Mouse (Mus musculus): Measurements from ENCODE around the gene Ifi205.
"Not testable (repeated sequence)": the region's sequence is repeated elsewhere in the genome, so short reads cannot be mapped to it uniquely, and the experiment has no call there.

Gene Ifi205

DNA sequence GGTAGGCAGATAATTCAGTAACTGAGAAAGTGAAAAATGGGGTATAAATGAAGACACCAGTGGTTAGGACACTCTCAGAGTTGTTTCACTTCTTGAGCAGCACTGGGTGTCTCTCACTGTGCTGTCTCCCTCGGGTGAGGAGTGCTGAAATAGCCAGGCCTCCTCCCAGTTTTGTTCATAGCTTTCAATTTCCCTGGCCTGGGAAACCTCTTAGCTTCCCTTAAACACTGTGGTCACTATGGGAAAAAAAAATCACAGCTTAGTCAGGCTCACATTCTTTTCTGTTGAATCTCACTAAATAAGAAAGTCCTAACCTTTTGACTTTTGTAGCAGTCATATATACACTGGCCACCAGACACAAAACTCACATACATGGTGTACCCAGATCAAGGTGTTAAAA is at the start of gene Ifi205:
Gene Ifi205 (minus strand): TSS at position 113 of the 400 bp plus-strand sequence.
- CTCF ChIA-PET, result no interaction called here

DNA sequence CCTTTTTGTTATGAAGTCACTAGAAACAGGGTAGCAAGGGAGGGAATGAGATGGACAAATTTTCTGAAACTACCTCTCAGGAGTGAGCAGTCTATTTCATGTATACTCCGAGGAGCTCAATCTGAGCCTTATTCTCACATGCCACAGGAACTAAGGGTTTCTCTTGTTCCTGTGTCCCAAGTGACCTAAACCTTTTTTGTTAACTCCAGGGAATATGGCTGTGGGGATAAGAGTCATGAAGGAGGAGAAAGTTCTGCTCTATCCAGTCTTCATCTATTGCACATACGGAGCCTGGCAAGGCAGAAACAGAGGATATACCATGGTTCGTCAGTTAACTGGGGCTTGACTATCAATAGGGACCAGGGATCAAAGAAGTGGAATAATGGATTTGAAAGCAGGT is 34.7 kb upstream of the Ifi205 start, which contains the start of gene Olfr430:
Gene Olfr430 (plus strand): TSS at position 301 of the 400 bp plus-strand sequence.
- CTCF ChIA-PET, result no interaction called here

DNA sequence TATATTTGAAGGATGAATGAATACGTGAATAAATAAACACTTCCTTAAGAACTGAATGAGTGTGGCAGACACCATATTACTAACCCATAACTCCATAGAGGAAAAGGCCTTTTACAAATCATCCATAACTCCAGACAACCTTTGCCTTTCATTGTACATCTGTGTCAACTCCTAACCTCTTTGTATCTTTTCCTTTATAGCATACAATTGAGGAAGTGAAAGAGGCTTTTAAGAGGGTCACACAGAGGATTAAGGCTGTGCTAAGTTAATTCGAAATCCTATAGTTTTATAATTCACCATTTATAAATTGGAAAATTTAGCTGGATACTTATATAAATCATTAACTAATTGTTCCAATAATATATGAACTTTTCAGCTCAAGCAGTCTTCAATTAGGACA is 23.6 kb upstream of the Ifi205 start:
- CTCF ChIA-PET, result no interaction called here

- CTCF ChIA-PET, result no interaction called here
Measured at GRCm38 (mm10) chr1:174052981-174053380, 21.4 kb upstream of the Ifi205 start.

DNA sequence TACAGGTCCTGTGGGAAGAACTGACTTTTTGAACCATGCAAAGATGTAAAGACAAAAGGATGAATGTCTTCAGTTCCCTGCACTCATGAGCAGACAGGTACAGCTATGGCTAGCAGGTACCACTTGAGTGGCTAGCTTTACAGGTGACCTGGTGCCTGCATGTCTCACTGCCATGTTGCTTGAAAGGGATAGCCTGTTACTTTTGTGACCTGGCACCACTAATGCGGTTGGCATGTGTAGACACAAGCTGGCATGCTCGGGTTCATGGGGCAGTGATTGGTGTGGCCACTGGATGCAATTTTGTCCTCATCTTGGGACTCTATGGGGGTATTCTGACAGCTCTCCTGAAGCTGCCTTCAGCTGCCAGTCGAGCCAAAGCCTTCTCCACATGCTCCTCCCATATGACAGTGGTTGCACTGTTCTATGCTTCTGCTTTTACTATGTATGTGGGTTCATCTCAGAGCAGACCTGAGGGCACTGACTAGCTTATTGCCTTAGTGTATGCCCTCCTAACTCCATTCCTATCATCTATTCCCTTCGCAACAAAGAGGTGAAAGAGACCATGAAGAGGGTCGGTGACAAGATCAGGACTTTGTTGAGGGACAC is 20.4 kb upstream of the Ifi205 start:
- CTCF ChIA-PET, result no interaction called here

DNA sequence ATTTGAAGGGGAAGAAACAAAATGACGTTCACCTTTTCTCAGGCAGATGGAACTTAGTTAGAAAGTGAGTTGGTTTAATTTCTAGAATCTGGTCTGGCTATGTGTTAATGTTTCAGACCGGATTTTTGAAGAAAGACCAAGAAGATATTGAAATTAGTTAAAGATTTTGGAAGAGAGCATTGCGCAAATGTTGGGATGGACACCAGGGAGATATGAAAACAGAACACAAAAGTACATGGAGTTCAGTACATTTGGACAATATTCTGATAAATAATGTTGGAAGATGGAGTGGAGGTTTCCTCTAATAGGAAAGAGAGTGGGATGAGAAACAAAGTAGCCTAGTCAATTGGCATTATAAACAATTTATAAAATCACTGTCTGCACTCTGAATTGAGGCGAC is 19.9 kb upstream of the Ifi205 start:
- CTCF ChIA-PET, result no interaction called here

- CTCF ChIA-PET, result no interaction called here
Measured at GRCm38 (mm10) chr1:174050532-174050931, 18.9 kb upstream of the Ifi205 start.

- CTCF ChIA-PET, result not testable (repeated sequence)
Measured at GRCm38 (mm10) chr1:174049357-174049756, 17.7 kb upstream of the Ifi205 start.

DNA sequence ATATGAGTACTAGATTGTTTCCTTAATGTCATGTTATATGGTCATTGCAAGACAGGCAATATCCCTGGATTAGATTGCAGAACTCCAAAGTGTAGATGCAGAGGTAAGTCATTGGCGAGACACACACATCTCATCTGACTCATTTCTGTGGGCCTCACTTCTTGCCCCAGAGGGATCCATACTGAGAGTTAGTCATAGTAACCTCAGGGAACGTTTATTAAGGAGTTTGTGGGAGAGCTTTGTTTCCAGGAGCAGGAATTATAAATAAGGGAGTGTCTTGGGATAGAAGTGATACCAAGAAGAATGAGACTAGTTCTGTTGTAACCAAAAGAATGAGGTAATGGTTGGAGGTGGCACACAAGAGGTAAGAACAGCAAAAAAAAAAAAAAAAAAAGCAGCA is 17.3 kb upstream of the Ifi205 start, which contains the start of gene Olfr432:
Gene Olfr432 (plus strand): TSS at position 313 of the 400 bp plus-strand sequence.
- CTCF ChIA-PET, result interaction anchor here (0.6 kb wide), 1 partner anchor 168 kb away, joined by 3 read pairs; no protein-coding TSS in a partner anchor

DNA sequence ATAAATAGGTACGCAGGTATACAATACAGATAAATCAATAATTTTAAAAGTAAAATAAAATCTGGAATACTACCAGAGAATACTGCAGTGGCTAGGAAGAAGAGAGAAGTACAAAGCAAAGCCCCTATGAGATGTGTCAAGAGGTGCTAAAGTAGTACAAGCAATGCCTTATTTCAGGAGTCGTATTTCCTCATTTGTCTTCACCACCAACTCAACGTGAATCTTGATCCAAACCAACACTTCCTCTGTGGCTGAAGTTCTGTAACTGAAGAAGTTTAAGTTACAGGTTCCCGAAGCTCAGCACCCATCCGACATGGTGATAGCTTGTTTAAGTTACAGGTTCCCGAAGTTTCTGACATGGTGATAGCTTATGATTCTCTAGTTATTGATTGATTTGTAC is 16.6 kb upstream of the Ifi205 start:
- CTCF ChIA-PET, result not testable (repeated sequence)

- CTCF ChIA-PET, result no interaction called here
Measured at GRCm38 (mm10) chr1:174044431-174044830, 12.8 kb upstream of the Ifi205 start.

GRCm38 (mm10) chr1:174042091-174042884 is 10.7 kb upstream of the Ifi205 start:
- CTCF ChIA-PET, result interaction anchor here (1.0 kb wide), 1 partner anchor 30 kb away, joined by 3 read pairs; no protein-coding TSS in a partner anchor

DNA sequence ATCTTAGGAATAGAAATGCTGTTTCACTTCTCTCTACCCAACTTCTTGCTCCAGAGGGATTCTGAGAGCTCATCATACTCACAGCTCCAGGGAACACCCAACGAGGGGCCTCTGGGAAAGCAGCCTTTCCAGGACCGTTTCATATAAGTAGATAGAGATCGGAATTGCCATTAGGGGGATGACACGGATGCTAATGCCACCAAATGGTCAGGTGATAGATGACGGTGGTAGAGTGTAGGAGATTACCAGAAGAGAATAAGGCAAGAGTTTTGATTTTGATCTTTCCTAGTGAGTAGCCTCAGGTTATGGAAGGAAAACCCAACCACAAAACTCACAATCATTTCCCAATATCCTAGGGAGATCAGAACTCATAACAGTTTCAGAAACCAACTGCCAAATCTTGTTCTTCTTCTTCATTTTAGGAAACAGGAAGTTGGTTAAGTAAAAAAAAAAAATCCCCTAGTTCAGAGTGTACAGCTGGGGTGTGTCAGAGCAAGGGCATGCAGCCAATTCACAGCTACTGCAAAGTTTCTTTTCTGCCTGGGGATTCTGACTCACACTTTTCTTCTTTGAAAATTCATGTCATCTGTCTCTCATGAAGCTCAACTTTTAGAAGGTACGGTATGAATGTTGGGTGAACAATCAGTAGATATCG is 9.0 kb upstream of the Ifi205 start, which contains the start of gene Olfr433:
Gene Olfr433 (plus strand): TSS at position 183 of the 655 bp plus-strand sequence.
- CTCF ChIA-PET, result no interaction called here

GRCm38 (mm10) chr1:174038480-174038879 is 6.9 kb upstream of the Ifi205 start:
- CTCF ChIA-PET, result no interaction called here

DNA sequence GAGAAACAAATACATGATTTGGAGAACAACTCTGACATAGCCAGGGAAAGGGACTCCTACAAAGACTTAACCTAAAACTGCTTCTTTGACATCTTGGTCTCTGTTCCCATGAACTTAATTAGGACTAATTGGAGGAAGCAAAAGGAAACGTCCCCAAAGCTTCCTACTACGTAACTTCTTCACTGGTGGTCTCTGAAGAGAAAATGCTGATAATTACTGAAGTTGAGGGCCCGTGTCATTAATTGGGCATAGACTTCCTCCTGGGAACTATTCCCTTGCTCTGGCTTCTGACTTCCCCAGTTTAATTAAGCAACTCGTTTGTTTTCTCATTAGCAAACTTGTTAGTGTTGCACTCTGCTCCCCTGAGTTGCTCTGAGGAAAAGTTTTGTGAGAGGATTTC is 4.2 kb upstream of the Ifi205 start:
- CTCF ChIA-PET, result no interaction called here

DNA sequence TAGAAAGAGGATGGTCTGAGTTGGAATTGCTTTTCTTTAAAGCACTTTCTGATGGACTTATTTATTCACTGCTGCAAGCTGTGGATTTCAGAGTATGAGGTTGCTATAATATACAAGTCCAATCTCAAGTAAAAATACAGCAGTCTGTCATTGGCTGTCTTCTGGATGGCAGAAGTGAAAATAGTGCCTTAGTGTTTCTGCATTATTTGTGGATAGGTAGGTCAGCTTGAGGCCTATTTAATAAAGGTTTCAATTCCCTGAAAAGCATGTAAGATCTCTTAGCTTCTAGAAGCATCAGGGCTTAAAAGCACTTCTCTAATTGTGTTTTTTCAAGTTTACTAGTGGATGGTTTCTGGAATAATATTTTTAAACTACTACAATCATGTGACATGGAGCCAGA is 24.6 kb downstream of the Ifi205 start:
- CTCF ChIA-PET, result not testable (repeated sequence)

DNA sequence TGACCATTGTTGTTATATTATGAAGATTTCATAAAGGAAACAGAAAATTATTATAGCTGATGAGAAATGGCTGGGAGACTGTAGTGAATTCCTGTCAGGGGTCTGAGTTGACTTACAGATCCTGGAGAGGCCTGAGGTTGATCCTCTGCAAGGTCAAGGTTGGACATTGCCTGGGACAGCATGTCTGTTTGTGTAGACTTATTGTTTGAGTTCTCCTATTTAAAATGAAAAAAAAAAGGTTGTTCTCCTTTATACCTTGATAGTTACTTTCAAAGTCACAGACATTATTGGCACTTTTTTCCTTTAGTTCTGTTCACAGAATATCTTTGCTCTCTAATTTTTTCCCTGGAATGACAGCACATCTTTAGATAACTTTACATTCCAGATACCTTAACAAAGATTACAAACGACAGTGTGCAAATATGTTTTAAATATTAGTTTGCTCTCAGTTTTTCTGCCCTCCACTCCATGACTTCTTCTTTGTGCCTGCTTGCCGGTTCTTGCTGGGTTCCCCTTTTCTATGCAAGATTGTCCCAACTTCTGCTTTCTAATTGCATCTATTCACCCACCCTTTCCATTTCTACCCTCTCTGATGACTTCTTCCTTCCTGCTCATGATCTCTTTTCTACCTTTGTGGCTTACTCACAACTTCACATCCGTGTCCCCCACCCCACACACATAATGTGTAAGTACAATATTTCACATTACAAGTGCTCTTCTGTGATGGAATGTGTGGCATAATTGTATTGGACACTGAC is 27.1 kb downstream of the Ifi205 start:
- CTCF ChIA-PET, result not testable (repeated sequence)

DNA sequence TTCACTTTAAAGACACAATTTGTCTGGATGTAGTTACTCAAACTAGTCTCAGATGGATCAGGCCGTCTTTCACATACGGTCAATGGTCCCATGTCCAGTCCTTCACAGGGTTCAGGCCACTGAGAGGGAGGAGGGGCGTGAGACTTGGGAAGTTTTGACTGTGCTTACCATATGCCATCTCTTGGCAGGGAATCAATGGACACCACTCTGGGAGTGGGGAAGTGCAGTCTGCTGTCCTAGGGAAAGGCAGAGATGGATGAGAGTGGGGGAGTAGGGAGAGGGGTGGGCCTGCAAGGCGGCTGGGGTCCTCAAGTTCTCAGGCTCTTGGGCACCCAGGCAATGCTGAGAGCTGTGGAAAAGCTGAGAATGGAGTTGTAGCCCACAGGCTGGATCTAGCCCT is 36.6 kb downstream of the Ifi205 start:
- CTCF ChIA-PET, result no interaction called here

GRCm38 (mm10) chr1:173982694-173983305 is 48.8 kb downstream of the Ifi205 start, which contains the start of gene Ifi202b:
TSS of gene Ifi202b (minus strand) at chr1:173982744.
- CTCF ChIA-PET, result not testable (repeated sequence)

DNA sequence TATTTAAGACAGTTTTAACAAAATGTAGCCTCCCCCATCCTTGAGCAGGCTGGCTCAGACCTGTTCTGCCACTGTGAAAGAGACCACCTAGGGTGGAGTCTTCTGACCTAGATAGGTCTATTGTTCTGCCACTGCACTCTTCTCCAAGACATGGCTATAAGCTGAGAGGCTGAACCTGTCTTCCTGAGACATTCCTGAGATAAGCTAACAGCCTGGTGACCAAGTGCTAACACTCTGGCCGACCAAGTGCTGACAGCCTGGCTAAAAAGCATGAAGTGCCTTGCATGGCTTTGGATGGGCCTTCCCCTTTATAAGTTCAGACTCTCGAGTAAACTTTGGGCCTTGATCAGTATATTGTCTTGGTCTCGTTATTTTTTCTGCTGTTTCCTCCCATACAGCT is 50.6 kb downstream of the Ifi205 start:
- CTCF ChIA-PET, result not testable (repeated sequence)

GRCm38 (mm10) chr1:173977622-173978021 is 54.0 kb downstream of the Ifi205 start:
- CTCF ChIA-PET, result no interaction called here

- CTCF ChIA-PET, result no interaction called here
Measured at GRCm38 (mm10) chr1:173973111-173973510, 58.5 kb downstream of the Ifi205 start.

All from spleen, embryonic (tissue).